Mouse (Mus musculus) R1 (cell line): ENCODE measurements around the gene Gm49354.
A peak's percentile ranks its signal among the peaks of the same experiment; 100 is the strongest.

Experiments
- DNase-seq: peaks from one replicate; pipeline ENCODE4 v3.0.0-alpha.2; 2018; ENCODE audit warnings: low read depth, low spot score

Gene Gm49354

GRCm38 (mm10) chr13:59711984-59712383, 70.1 kb downstream of the Gm49354 start, which contains the start of gene Spata31d1b:
Spata31d1b (plus strand) TSS chr13:59712284.
- peak; percentile 37 for DNase-seq

- DNase-seq: peak; percentile 42
These were observed 71.8 kb downstream of the Gm49354 start, which contains the start of gene Spata31d1a for GRCm38 (mm10) chr13:59710230-59710629. Spata31d1a (minus strand) TSS chr13:59710330.
